Mouse (Mus musculus): Measurements from ENCODE around the gene Rabep1. TPM values are rescaled to one million over a fixed set of nuclear protein-coding genes. Genes with fewer than 3 reads are reported as not detected.

Rabep1 gene
- polyA plus RNA-seq, 1 experiment from 2014 or later, result 46.3 TPM

- WGBS, result 5% methylated on average over 12 of the region's 12 CpGs
These were observed 137.5 kb downstream of the Rabep1 start for GRCm38 (mm10) chr11:70982030-70982429.

GRCm38 (mm10) chr11:70982557-70983228 lies 138.1 kb downstream of the Rabep1 start, which contains the start of gene C1qbp:
TSS of gene C1qbp (minus strand) at chr11:70983026.
- Histone ChIP-seq H3K27me3 (no peaks in the 10 kb centered on the region), H3K36me3 (peaks cover 71% of the 10 kb centered on the region), H3K4me2 (peak within 1 kb of the TSS; percentile 82), H3K9me3 (no peaks in the 10 kb centered on the region), H3K27ac (peak within 1 kb of the TSS; percentile 17; the same call in 1 of the 2 replicates), H3K4me1 (peaks cover 12% of the 10 kb centered on the region), H3K4me3 (peak within 1 kb of the TSS; percentile 83), H3K9ac (peak within 1 kb of the TSS; percentile 94)
- peak; percentile 92 for ATAC-seq (ENCODE audit: insufficient number of reproducible peaks, insufficient read depth, low FRiP score, low TSS enrichment, low read depth)
- under 1% methylated on average over 56 of the region's 64 CpGs for WGBS

More at GRCm38 (mm10) chr11:70982030-70982429, 137.5 kb downstream of the Rabep1 start:
- Histone ChIP-seq H3K9ac (peak overlapping the region; percentile 94), H3K27me3 (no peaks in the 10 kb centered on the region), H3K4me3 (peak overlapping the region; percentile 83), H3K36me3 (peaks cover 71% of the 10 kb centered on the region), H3K27ac (peak overlapping the region; percentile 17; the same call in 1 of the 2 replicates), H3K4me2 (peak overlapping the region; percentile 82), H3K9me3 (no peaks in the 10 kb centered on the region), H3K4me1 (peaks cover 12% of the 10 kb centered on the region)
- ATAC-seq (ENCODE audit: insufficient number of reproducible peaks, insufficient read depth, low FRiP score, low TSS enrichment, low read depth), result no peak

Other genes starting within 250 kb of the Rabep1 start
- not detected in 2 replicates for gene 4930544D05Rik, start 228.9 kb upstream of the Rabep1 start, polyA plus RNA-seq (2015; fragmentation: Nextera tagmentation; extraction: Ambion mirVana)
- not detected in 2 replicates for gene Chrne, start 225.6 kb upstream of the Rabep1 start, polyA plus RNA-seq (2015; fragmentation: Nextera tagmentation; extraction: Ambion mirVana)
- 0.10 and 0.37 TPM in 2 replicates for gene Gp1ba, start 205.7 kb upstream of the Rabep1 start, polyA plus RNA-seq (2015; fragmentation: Nextera tagmentation; extraction: Ambion mirVana)
- 131 and 135 TPM in 2 replicates for gene Rnf167, start 197.5 kb upstream of the Rabep1 start, polyA plus RNA-seq (2015; fragmentation: Nextera tagmentation; extraction: Ambion mirVana)
- gene Slc25a11, start 197.3 kb upstream of the Rabep1 start, polyA plus RNA-seq (2015; fragmentation: Nextera tagmentation; extraction: Ambion mirVana), result 167 and 170 TPM in 2 replicates
- 1,478 and 1,672 TPM in 2 replicates for gene Pfn1, start 190.1 kb upstream of the Rabep1 start, polyA plus RNA-seq (2015; fragmentation: Nextera tagmentation; extraction: Ambion mirVana)
- gene Eno3, start 187.6 kb upstream of the Rabep1 start, polyA plus RNA-seq (2015; fragmentation: Nextera tagmentation; extraction: Ambion mirVana), result 18.3 and 19.7 TPM in 2 replicates
- 159 and 163 TPM in 2 replicates for gene Spag7, start 175.4 kb upstream of the Rabep1 start, polyA plus RNA-seq (2015; fragmentation: Nextera tagmentation; extraction: Ambion mirVana)
- 13.4 TPM in 2 replicates for gene Camta2, start 156.7 kb upstream of the Rabep1 start, polyA plus RNA-seq (2015; fragmentation: Nextera tagmentation; extraction: Ambion mirVana)
- gene Inca1, start 144.6 kb upstream of the Rabep1 start, polyA plus RNA-seq (2015; fragmentation: Nextera tagmentation; extraction: Ambion mirVana), result 1.1 and 1.3 TPM in 2 replicates
- gene Kif1c, start 144.2 kb upstream of the Rabep1 start, polyA plus RNA-seq (2015; fragmentation: Nextera tagmentation; extraction: Ambion mirVana), result 4.2 and 4.5 TPM in 2 replicates
- gene Zfp3, start 80.6 kb upstream of the Rabep1 start, polyA plus RNA-seq (2015; fragmentation: Nextera tagmentation; extraction: Ambion mirVana), result 6.0 and 7.6 TPM in 2 replicates
- 0.25 TPM in 1 of 2 replicates, not detected in the other for gene Scimp, start 32.2 kb upstream of the Rabep1 start, polyA plus RNA-seq (2015; fragmentation: Nextera tagmentation; extraction: Ambion mirVana)
- gene Nup88, start 125.2 kb downstream of the Rabep1 start, polyA plus RNA-seq (2015; fragmentation: Nextera tagmentation; extraction: Ambion mirVana), result 130 and 140 TPM in 2 replicates
- 71.6 and 80.7 TPM in 2 replicates for gene Rpain, start 125.4 kb downstream of the Rabep1 start, polyA plus RNA-seq (2015; fragmentation: Nextera tagmentation; extraction: Ambion mirVana)
- 233 and 254 TPM in 2 replicates for gene C1qbp, start 138.2 kb downstream of the Rabep1 start, polyA plus RNA-seq (2015; fragmentation: Nextera tagmentation; extraction: Ambion mirVana)
- gene Dhx33, start 159.7 kb downstream of the Rabep1 start, polyA plus RNA-seq (2015; fragmentation: Nextera tagmentation; extraction: Ambion mirVana), result 18.3 and 20.6 TPM in 2 replicates
- 52.8 and 53.7 TPM in 2 replicates for gene Mis12, start 174.8 kb downstream of the Rabep1 start, polyA plus RNA-seq (2015; fragmentation: Nextera tagmentation; extraction: Ambion mirVana)
- 39.2 and 42.5 TPM in 2 replicates for gene Derl2, start 175.1 kb downstream of the Rabep1 start, polyA plus RNA-seq (2015; fragmentation: Nextera tagmentation; extraction: Ambion mirVana)
- 252 and 255 TPM in 2 replicates for gene 6330403K07Rik, start 188.7 kb downstream of the Rabep1 start, polyA plus RNA-seq (2015; fragmentation: Nextera tagmentation; extraction: Ambion mirVana)